Mouse (Mus musculus): ENCODE measurements around the gene Cul5.
A peak's percentile ranks its signal among the peaks of the same experiment; 100 is the strongest.

Cul5 gene

GRCm38 (mm10) chr9:53607192-53607591 is 62.6 kb downstream of the Cul5 start:
- DNase-seq, result no peak

- DNase-seq, result no peak
Measured at GRCm38 (mm10) chr9:53604954-53605353, 64.9 kb downstream of the Cul5 start.

GRCm38 (mm10) chr9:53603849-53604248 is 66.0 kb downstream of the Cul5 start:
- no peak for DNase-seq

- DNase-seq, result no peak
Measured at GRCm38 (mm10) chr9:53603384-53603783, 66.4 kb downstream of the Cul5 start.

GRCm38 (mm10) chr9:53601541-53601940 is 68.3 kb downstream of the Cul5 start:
- no peak for DNase-seq

- DNase-seq, result no peak
Measured at GRCm38 (mm10) chr9:53598631-53599030, 71.2 kb downstream of the Cul5 start.

GRCm38 (mm10) chr9:53596971-53597600 is 72.7 kb downstream of the Cul5 start:
- no peak for DNase-seq

GRCm38 (mm10) chr9:53594764-53595163 is 75.0 kb downstream of the Cul5 start:
- DNase-seq, result peak; percentile 59 to 77

GRCm38 (mm10) chr9:53581870-53582269 is 87.9 kb downstream of the Cul5 start:
- peak; percentile 65 to 73 for DNase-seq

- DNase-seq, result no peak
Measured at GRCm38 (mm10) chr9:53575721-53576120, 94.1 kb downstream of the Cul5 start.

- DNase-seq, result no peak
Measured at GRCm38 (mm10) chr9:53572516-53573307, 97.1 kb downstream of the Cul5 start.

- DNase-seq, result peak; percentile 40 to 62
Measured at GRCm38 (mm10) chr9:53570662-53571061, 99.2 kb downstream of the Cul5 start.

All from cerebellum, postnatal 25 days (tissue).